15 mouse cellular contexts compared by ENCODE assay signal in genomic region chr9:122148356-122148755, GRCm38 (mm10).
"Had no signal": no experiment of that assay in that cellular context is flagged by ENCODE, and none has a peak within 500 bp of the region (broad histone marks: within the 10 kb centered on the region; RNA-seq: fewer than 3 reads in every experiment).

No protein-coding gene starts in this region.

- DNase-seq: kidney, postnatal 10 days; kidney, postnatal 36 days; left cerebral cortex, postnatal 4 days; liver, embryonic 13.5 days; lung, adult 2 months; lung, postnatal 14 days; lung, postnatal 4 days; midbrain, embryonic 14.5 days; thymus, adult 2 months; thymus, postnatal 14 days; thymus, postnatal 4 days had no signal

- H3K27me3 ChIP-seq: kidney, embryonic 15.5 days; limb, embryonic 12.5 days; limb, embryonic 15.5 days; liver, embryonic 13.5 days had no signal

- H3K4me3 ChIP-seq: kidney, embryonic 15.5 days; limb, embryonic 12.5 days; limb, embryonic 15.5 days; liver, embryonic 13.5 days had no signal

- H3K27ac ChIP-seq: kidney, embryonic 15.5 days; limb, embryonic 12.5 days; limb, embryonic 15.5 days; liver, embryonic 13.5 days; stomach, postnatal 0 days had no signal

- H3K9ac ChIP-seq: kidney, embryonic 15.5 days; limb, embryonic 12.5 days; limb, embryonic 15.5 days; liver, embryonic 13.5 days had no signal

- H3K9me3 ChIP-seq: limb, embryonic 15.5 days had no signal
